Mouse (Mus musculus) forebrain, embryonic 12.5 days (tissue): ENCODE measurements around the gene Tmem266. TPM values are rescaled to one million over a fixed set of nuclear protein-coding genes. Genes with fewer than 3 reads are reported as not detected.

Experiments
- ATAC-seq: fragments of 200-750 bp; cut with Nextera tagmentation; 2 replicates; pipeline ENCODE4 v1.8.0; 2017; ENCODE audit warnings: moderate TSS enrichment; ENCODE audit not compliant: low FRiP score
- H3K27ac ChIP-seq: fragments of 300-500 bp; sonication (generic); 2 replicates; pipeline ENCODE4 v1.5.1; 2016; ENCODE audit warnings: mild to moderate bottlenecking
- H3K27me3 ChIP-seq: fragments of 300-500 bp; sonication (generic); 2 replicates; pipeline ENCODE4 v1.6.1; 2016; ENCODE audit warnings: mild to moderate bottlenecking
- H3K36me3 ChIP-seq: fragments of 300-500 bp; sonication (generic); replicated peaks from 2 replicates; pipeline ENCODE4 v1.6.1; 2016; ENCODE audit warnings: mild to moderate bottlenecking
- H3K4me1 ChIP-seq: fragments of 300-500 bp; sonication (generic); 2 replicates; pipeline ENCODE4 v1.6.1; 2016
- H3K4me2 ChIP-seq: fragments of 300-500 bp; sonication (generic); 2 replicates; pipeline ENCODE4 v1.6.1; 2016; ENCODE audit warnings: mild to moderate bottlenecking, moderate library complexity
- H3K4me3 ChIP-seq: fragments of 300-500 bp; sonication (generic); replicated peaks from 2 replicates; pipeline ENCODE4 v1.5.1; 2016; ENCODE audit warnings: mild to moderate bottlenecking
- H3K9ac ChIP-seq: fragments of 300-500 bp; sonication (generic); 2 replicates; pipeline ENCODE4 v1.6.1; 2016; ENCODE audit warnings: mild to moderate bottlenecking
- H3K9me3 ChIP-seq: fragments of 300-500 bp; sonication (generic); 2 replicates; pipeline ENCODE4 v1.6.1; 2016
- WGBS: fragments of 180-500 bp; shearing (Covaris S2); methylation state at CpG from one replicate; pipeline ENCODE4 v1.1.7; 2016; 5-methylcytosine and 5-hydroxymethylcytosine counted together
- polyA plus RNA-seq: library from polyadenylated mRNA; unstranded; fragments of >200 nt; fragmentation: Nextera tagmentation; extraction: Ambion mirVana; gene quantifications from 2 replicates; pipeline ENCODE4 v1.2.1, GENCODE M21; 2016

The Tmem266 gene
- polyA plus RNA-seq, 1 experiment from 2014 or later: 0.74 TPM

- WGBS: 86% methylated on average over 4 of the region's 4 CpGs
- H3K4me2 ChIP-seq: no peak overlapping the region
- H3K9me3 ChIP-seq: no peaks in the 10 kb centered on the region
- H3K27me3 ChIP-seq: no peaks in the 10 kb centered on the region
- no peaks in the 10 kb centered on the region for H3K4me1 ChIP-seq
- H3K36me3 ChIP-seq: no peaks in the 10 kb centered on the region
- no peak overlapping the region for H3K27ac ChIP-seq
- ATAC-seq: no peak
- no peak overlapping the region for H3K9ac ChIP-seq
- H3K4me3 ChIP-seq: no peak overlapping the region
Measured at GRCm38 (mm10) chr9:55447509-55447908, 120.8 kb downstream of the Tmem266 start.

DNA sequence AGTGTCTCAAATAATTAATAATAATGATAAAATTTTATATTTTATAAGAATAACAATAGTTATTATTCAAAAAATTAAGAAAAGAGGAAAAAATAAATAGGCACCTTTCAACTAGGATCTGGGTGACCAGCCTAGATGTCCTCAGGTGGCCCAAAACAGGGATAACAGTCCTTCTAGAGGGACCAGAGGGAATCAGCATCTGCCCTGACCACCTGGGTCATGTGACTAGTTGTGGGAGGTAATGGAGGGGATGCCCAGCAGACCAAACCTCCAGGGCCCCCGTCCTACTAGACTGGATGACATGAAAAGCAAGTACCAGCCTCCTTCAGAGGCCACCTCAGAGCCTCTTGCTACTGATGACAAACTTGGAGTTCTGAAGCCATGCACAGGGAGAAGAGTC lies 122.4 kb downstream of the Tmem266 start:
- H3K4me3 ChIP-seq: no peak overlapping the region
- no peaks in the 10 kb centered on the region for H3K27me3 ChIP-seq
- H3K9ac ChIP-seq: no peak overlapping the region
- no peak for ATAC-seq
- H3K4me1 ChIP-seq: no peaks in the 10 kb centered on the region
- no peak overlapping the region for H3K27ac ChIP-seq
- H3K36me3 ChIP-seq: no peaks in the 10 kb centered on the region
- WGBS: 83% methylated on average over 1 of the region's 1 CpGs
- H3K9me3 ChIP-seq: no peaks in the 10 kb centered on the region
- no peak overlapping the region for H3K4me2 ChIP-seq

- WGBS: 84% methylated on average over 6 of the region's 6 CpGs
Measured at GRCm38 (mm10) chr9:55450035-55450434, 123.3 kb downstream of the Tmem266 start.

DNA sequence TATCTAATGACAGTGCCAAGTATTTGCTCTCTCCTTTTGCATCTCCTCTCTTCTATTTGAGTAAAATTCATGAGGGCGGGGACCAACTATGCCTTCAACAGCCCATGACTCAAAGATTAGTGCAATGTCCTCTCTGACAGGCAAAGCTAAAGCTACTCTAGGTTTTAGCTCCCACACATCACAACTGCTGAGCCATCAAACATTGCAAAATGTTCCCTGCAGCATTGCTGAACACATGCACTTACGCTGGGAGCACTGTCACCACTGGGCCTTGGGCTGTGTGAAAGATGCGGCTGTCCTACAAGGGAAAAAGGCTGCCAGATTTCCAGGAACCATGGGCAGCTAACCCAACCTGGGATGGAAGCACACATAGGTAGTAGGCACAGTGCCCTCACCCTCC lies 124.7 kb downstream of the Tmem266 start:
- Histone ChIP-seq H3K9ac (no peak overlapping the region), H3K27me3 (no peaks in the 10 kb centered on the region), H3K4me3 (no peak overlapping the region), H3K4me2 (no peak overlapping the region), H3K36me3 (no peaks in the 10 kb centered on the region), H3K9me3 (no peaks in the 10 kb centered on the region), H3K4me1 (no peaks in the 10 kb centered on the region), H3K27ac (no peak overlapping the region)
- ATAC-seq: no peak
- WGBS: 92% methylated on average over 3 of the region's 3 CpGs

More at GRCm38 (mm10) chr9:55450035-55450434, 123.3 kb downstream of the Tmem266 start:
- H3K4me3 ChIP-seq: no peak overlapping the region
- H3K4me1 ChIP-seq: no peaks in the 10 kb centered on the region
- H3K36me3 ChIP-seq: no peaks in the 10 kb centered on the region
- H3K27ac ChIP-seq: no peak overlapping the region
- H3K4me2 ChIP-seq: no peak overlapping the region
- no peaks in the 10 kb centered on the region for H3K9me3 ChIP-seq
- no peak for ATAC-seq
- H3K9ac ChIP-seq: no peak overlapping the region
- H3K27me3 ChIP-seq: no peaks in the 10 kb centered on the region

- Histone ChIP-seq H3K36me3 (no peaks in the 10 kb centered on the region), H3K9ac (no peak overlapping the region), H3K27ac (no peak overlapping the region), H3K4me3 (no peak overlapping the region), H3K4me2 (no peak overlapping the region), H3K27me3 (no peaks in the 10 kb centered on the region), H3K4me1 (no peaks in the 10 kb centered on the region), H3K9me3 (no peaks in the 10 kb centered on the region)
- 94% methylated on average over 1 of the region's 1 CpGs for WGBS
- ATAC-seq: no peak
Measured at GRCm38 (mm10) chr9:55452906-55453305, 126.2 kb downstream of the Tmem266 start.

DNA sequence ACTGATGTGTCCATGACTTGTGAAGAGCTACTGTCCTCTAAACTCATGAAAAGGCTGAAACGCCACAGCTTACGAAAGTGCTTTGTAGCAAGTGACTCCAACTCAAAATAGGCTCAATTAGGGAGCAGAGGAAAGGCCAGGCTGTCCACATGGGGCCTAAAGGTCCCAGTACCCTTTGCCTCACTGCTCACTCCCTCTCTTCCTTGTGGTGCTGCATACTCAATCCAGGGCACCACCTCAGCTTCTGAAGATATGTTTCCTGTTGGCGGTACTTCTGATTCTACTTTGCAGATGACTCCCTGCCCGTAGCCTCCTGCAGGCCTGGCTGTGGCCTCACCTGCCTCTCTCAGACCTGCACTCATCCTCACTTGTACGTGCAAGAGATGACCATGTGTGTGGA lies 126.7 kb downstream of the Tmem266 start:
- Histone ChIP-seq H3K36me3 (no peaks in the 10 kb centered on the region), H3K4me1 (no peaks in the 10 kb centered on the region), H3K4me2 (no peak overlapping the region), H3K9me3 (no peaks in the 10 kb centered on the region), H3K4me3 (no peak overlapping the region), H3K27ac (no peak overlapping the region), H3K27me3 (no peaks in the 10 kb centered on the region), H3K9ac (no peak overlapping the region)
- no peak for ATAC-seq
- 87% methylated on average over 5 of the region's 5 CpGs for WGBS

GRCm38 (mm10) chr9:55468397-55468796 lies 141.7 kb downstream of the Tmem266 start:
- Histone ChIP-seq H3K9me3 (no peaks in the 10 kb centered on the region), H3K27me3 (no peaks in the 10 kb centered on the region), H3K36me3 (no peaks in the 10 kb centered on the region), H3K4me1 (no peaks in the 10 kb centered on the region), H3K9ac (no peak overlapping the region), H3K4me3 (no peak overlapping the region), H3K27ac (no peak overlapping the region), H3K4me2 (no peak overlapping the region)
- no peak for ATAC-seq
- WGBS: 77% methylated on average over 1 of the region's 1 CpGs

GRCm38 (mm10) chr9:55476084-55476483 lies 149.4 kb downstream of the Tmem266 start:
- Histone ChIP-seq H3K9me3 (no peaks in the 10 kb centered on the region), H3K27ac (no peak overlapping the region), H3K4me2 (no peak overlapping the region), H3K4me1 (no peaks in the 10 kb centered on the region), H3K36me3 (no peaks in the 10 kb centered on the region), H3K4me3 (no peak overlapping the region), H3K9ac (no peak overlapping the region), H3K27me3 (no peaks in the 10 kb centered on the region)
- no peak for ATAC-seq
- WGBS: 83% methylated on average over 1 of the region's 1 CpGs

DNA sequence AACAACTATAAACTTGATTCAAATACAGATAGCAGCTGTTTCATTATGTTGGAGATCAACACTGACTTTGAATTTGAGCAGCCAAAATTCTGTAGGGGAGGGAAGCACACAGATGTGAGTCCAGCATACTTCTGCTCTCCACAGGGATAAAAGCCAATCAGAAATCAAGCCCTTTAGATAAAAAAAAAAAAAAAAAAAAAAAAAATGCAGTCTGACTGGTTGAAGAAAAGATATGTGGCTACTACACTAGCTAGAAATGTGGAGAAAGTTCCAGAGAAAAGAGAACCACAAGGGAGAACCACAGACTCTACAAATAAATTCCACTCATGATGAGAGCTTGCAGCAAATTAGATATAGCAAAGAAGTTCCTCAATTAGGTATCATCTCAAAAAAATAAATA lies 152.0 kb downstream of the Tmem266 start:
- Histone ChIP-seq H3K4me1 (no peaks in the 10 kb centered on the region), H3K4me2 (no peak overlapping the region), H3K9ac (no peak overlapping the region), H3K9me3 (no peaks in the 10 kb centered on the region), H3K36me3 (no peaks in the 10 kb centered on the region; the same call in 1 of the 2 replicates), H3K27ac (no peak overlapping the region), H3K27me3 (no peaks in the 10 kb centered on the region), H3K4me3 (no peak overlapping the region)
- ATAC-seq: no peak

DNA sequence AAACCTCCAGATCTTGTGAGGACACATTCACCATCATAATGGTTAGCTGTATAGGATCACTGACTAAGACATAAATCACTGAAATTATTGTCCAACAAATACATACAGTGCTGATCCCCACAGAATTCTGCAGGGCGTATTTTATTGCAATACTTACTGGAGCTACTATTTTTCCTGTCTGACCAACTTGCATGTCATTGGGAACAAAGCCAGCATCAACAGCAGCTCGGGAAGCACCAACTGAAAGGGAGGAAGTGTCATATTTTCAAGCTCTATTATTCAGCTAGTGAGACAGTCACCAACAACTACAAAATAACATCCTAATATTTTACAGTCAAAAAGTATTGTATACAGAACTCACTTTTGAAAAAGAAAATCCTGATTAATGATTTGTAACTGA lies 155.4 kb downstream of the Tmem266 start:
- peaks cover 5% of the 10 kb centered on the region for H3K36me3 ChIP-seq
- ATAC-seq: no peak
- no peaks in the 10 kb centered on the region for H3K4me1 ChIP-seq
- H3K4me3 ChIP-seq: no peak overlapping the region
- no peak overlapping the region for H3K4me2 ChIP-seq
- no peaks in the 10 kb centered on the region for H3K27me3 ChIP-seq
- WGBS: 77% methylated on average over 2 of the region's 2 CpGs
- no peaks in the 10 kb centered on the region for H3K9me3 ChIP-seq
- H3K9ac ChIP-seq: no peak overlapping the region
- H3K27ac ChIP-seq: no peak overlapping the region

Other genes starting within 250 kb of the Tmem266 start
- gene Ube2q2, start 178.1 kb upstream of the Tmem266 start, polyA plus RNA-seq: 44.8 and 46.5 TPM in 2 replicates
- 86.4 and 87.9 TPM in 2 replicates for gene Fbxo22, start 118.0 kb upstream of the Tmem266 start, polyA plus RNA-seq
- gene Nrg4, start 69 bp upstream of the Tmem266 start, polyA plus RNA-seq: 0.87 and 2.2 TPM in 2 replicates
- gene Etfa, start 185.3 kb downstream of the Tmem266 start, polyA plus RNA-seq: 136 and 139 TPM in 2 replicates
- 0.68 and 0.73 TPM in 2 replicates for gene Isl2, start 211.8 kb downstream of the Tmem266 start, polyA plus RNA-seq